Mouse (Mus musculus): ENCODE results near the gene Gm21748.
"Not testable (repeated sequence)": the region's sequence is repeated elsewhere in the genome, so short reads cannot be mapped to it uniquely, and the experiment has no call there.

The Gm21748 gene

GRCm38 (mm10) chrY:90839077-90839476 is at the start of gene Gm21748:
Gene Gm21748 (minus strand): TSS chrY:90839177.
- not testable (repeated sequence) for DNase-seq

Measured in cerebellum, adult 18-20 months (tissue).